Mouse (Mus musculus): ENCODE measurements around the gene Foxn3.

DNA sequence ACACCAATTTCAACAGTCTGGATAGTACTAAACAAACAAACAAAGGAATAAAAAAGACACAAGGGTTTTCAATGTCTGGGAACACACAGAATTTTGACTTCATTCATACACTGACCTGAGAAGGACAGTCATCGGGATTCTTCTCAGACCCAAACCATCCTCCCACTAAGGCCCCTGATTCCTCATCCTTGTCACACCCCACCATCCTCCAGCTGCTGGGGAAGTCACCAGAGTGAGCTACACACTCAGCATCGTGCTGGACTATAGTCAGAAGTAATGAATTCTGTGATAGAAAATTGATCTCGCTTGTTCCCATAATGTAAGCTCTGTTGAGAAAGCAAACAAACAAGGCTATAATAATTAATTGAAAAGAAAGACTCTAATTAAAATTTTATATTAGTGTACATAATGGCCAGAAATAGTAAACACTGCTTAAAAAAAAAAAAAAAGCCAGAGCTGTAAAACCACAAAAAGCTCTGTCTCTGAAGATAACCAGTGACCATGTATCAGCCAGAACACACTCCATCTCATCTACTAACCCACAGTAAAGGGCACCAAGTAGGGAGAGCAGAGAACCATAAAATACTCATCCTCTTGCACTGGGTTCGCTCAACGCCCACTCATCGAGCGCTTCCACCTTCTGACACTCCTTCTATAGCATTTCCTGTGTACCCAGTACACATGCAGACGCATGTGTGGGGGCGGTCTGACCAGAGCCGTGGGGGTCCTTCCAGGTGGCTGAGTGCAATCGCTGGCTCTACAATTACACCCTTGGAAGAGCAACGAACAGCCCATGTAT lies 241.6 kb downstream of the Foxn3 start:
- TF ChIP-seq POLR2A (IDR thresholded peaks at IDR 0.05; ENCODE audit: borderline replicate concordance, insufficient read depth, low read length) (no peak), CTCF (IDR thresholded peaks at IDR 0.05; ENCODE audit: borderline replicate concordance, insufficient read depth, low read depth, low read length) (no peak)

Measured in cerebellum, adult 2 months (tissue).